Mouse (Mus musculus) pancreas, adult 10 weeks (tissue): Measurements from ENCODE around the gene Ehmt1. TPM values are rescaled to one million over a fixed set of nuclear protein-coding genes. Genes with fewer than 3 reads are reported as not detected.

Experiments
- polyA plus RNA-seq: library from polyadenylated mRNA; stranded (reverse); fragments of 350-450 nt; fragmentation: Illumina TruSeq; extraction: RNeasy Lipid Tissue Mini Kit (QIAGEN cat#74804); gene quantifications from one replicate; pipeline ENCODE4 v1.2.3, GENCODE M21; 2015; ENCODE audit warnings: low read depth, low replicate concordance; ENCODE audit not compliant: insufficient read depth

Ehmt1 gene
- polyA plus RNA-seq, result 9.9 TPM

DNA sequence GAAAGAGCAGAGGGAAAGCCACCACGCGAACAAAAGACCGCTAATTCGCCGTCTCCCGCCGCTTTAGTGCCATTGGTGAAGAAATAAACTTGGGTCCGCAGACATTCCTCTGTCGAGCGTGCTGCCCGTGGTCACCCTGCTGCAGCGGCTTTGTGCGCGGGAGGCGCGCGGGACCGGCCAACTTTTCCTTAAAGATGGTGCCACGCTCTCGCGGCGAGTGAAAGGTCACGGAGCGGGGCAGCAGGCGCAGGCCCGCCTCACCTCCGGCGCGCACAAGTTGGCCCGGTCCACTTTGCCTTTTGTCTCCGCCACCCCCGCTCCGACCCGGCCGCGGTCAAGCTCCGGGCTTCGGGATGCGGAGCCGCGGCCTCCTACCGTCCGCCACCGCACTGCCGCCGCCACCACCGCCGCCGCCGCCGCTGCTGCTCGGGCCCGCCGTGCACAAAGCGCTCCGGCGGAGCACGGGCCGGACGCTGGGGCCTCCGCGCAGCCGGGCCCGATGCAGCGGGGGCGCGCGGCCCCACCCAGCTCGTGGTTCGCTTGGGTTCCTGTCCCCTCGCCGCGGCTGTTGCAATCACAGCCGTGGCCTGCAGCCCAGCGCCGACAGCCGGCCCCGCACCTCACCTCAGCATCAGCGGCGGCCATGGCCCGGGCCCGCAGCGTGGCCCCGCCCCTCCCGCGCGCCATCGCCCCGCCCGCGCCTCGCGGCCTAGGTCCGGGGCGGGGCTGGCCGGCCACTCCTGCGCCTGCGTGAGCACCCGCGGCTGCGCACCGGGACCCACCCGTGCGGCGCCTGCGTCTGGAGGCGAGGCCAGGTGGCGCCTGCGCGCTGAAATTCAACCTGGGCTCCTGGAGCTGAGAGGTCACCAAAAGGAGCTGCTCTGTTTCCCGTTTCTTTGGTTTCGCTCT lies at the start of gene Ehmt1:
TSS of gene Ehmt1 (minus strand) at position 685 of the 909 bp plus-strand sequence.

DNA sequence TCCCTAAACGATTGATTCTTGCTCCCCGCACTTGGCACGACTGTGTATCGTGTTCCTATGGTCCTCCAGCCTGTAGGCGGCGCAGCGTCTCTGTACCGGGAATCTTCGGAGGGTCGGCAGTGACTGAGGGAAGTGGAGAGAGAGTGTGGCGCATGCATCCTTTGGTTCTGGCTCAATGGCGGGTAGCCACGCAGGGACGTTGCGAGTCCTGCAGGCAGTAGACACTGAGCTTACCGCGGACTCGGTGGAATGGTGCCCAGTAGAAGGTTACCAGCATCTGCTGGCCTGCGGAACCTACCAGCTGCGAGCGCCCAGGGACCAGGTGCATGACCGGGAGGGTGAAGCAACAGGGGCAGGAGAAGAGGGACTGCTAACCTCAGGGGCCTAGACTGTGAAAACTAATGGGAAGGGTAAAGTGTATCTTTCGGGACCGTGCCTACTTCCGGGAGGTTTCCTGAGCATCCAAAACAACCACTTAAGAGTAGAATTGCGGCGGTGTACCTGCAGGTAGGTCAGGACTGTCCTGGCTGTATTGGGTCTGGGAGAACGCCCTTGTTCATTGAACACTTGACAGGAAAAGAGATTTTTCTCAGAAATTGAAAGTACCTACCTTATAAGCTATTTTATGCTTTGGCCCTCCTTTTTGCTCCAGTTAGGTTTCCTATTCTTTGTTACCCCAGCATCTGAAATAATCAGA lies 43.0 kb upstream of the Ehmt1 start, which contains the start of gene Dph7:
TSS of gene Dph7 (plus strand) at position 97 of the 697 bp plus-strand sequence.

DNA sequence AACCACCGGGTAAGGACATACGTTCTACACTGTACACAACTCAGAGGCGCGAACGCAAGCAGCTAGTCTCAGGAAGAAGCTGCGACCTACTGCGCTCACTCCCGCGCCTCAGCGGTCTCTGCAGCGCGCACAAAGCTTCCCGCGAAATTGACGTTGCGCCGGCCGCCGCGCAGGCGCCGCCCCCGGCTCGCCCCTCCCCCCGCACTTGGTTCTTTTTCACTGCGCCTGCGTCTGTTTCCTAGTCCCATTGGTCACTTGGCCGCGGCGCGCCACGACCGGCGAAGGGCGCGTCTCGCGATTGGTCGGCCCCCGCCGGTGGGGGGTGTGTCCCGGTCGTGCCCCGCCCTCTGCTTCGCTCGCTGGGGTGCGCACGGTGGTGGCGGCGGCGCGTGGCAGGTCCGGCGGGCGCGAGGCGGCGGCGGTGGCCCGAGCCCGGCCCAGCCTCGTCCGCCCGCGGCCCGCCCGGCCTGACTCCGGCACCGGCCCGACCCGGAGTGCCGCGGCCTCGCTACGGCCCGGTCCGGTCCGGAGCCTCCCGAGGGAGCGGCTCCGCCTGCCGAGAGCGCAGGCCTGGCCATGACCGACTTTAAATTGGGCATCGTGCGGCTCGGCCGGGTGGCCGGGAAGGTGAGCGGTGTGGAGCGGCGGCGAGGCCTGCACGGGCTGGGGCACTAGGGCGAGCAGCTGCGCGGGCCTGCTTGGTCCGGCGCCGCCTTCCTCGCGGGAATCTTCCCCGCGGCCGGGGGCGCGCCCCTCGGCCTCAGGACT lies 30.2 kb upstream of the Ehmt1 start, which contains the start of gene Zmynd19:
TSS of gene Zmynd19 (plus strand) at position 372 of the 768 bp plus-strand sequence.

DNA sequence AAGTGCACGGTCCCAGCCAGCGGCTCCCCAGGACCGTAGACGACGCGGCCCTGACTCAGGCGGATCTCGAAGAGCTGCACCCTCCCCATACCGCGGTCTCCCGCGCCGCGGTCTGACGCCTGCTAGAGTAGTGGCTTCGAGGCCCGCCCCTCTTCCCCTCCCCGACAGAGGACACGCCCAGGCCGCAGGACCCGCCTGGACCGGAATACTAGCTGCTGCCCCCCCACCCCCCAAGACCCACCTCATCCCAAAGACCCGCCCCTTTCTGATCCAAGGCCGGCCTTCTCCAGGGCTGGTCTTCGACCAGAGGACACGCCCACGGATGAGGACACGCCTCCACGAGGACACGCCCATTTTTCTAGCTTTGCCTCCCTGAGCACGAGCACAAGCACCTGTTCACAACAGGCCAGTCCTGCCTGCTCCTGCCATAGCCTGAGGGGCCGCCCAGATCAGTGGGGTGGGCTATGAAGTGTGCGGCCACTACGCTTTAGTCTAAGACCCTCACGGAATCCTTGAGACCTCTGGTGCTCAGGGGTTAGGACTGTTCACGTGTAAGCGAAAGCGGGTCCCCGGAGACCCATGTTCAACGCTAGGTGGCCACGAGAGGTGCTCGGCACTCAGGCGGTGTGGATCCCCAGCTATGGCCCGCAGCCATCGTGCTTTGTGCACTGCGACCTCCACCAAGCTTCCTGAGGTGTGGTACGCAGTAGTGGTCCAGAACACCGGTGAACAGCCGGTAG lies 15.8 kb upstream of the Ehmt1 start, which contains the start of gene Arrdc1:
TSS of gene Arrdc1 (minus strand) at position 196 of the 740 bp plus-strand sequence.

DNA sequence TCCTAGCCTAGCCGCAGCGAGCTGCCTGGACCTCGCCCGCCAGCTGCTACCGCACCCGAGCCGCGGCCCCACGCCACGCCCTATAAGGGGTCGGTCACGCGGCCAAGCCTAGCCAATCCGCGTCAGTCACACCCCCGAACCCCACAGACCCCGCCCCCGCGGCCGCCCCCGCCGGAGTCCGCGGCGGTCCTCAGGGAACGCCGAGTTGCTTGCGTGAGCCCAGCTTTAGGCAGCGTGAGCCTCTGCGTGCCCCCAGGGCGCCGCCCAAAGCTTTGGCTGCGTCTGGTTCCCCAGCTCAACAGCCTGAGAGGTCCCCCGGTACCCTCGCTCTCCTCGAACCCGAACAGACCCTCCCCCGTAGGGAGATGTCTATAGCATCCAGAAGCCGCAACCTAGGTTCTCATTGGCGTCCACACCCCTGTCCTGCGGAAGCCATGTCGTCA lies 156.3 kb downstream of the Ehmt1 start, which contains the start of gene Cacna1b:
TSS of gene Cacna1b (minus strand) at position 38 of the 443 bp plus-strand sequence.

Other genes starting within 250 kb of the Ehmt1 start
- gene Cacna1b, start 156.5 kb downstream of the Ehmt1 start, polyA plus RNA-seq, result 0.70 TPM
- gene Arrdc1, start 15.6 kb upstream of the Ehmt1 start, polyA plus RNA-seq, result 12.7 TPM
- gene Zmynd19, start 30.2 kb upstream of the Ehmt1 start, polyA plus RNA-seq, result 1.6 TPM
- 4.7 TPM for gene Dph7, start 42.8 kb upstream of the Ehmt1 start, polyA plus RNA-seq
- 8.3 TPM for gene Mrpl41, start 55.5 kb upstream of the Ehmt1 start, polyA plus RNA-seq
- gene Pnpla7, start 56.4 kb upstream of the Ehmt1 start, polyA plus RNA-seq, result 12.8 TPM
- gene Nsmf, start 134.7 kb upstream of the Ehmt1 start, polyA plus RNA-seq, result 18.6 TPM
- gene Entpd8, start 160.7 kb upstream of the Ehmt1 start, polyA plus RNA-seq, result not detected
- gene Noxa1, start 175.5 kb upstream of the Ehmt1 start, polyA plus RNA-seq, result not detected